Mouse (Mus musculus): Measurements from ENCODE around the gene Sowaha. TPM values are rescaled to one million over a fixed set of nuclear protein-coding genes. Genes with fewer than 3 reads are reported as not detected.
A peak's percentile ranks its signal among the peaks of the same experiment; 100 is the strongest.

Gene Sowaha
- polyA plus RNA-seq, 1 experiment from 2014 or later = 0.17 TPM

GRCm38 (mm10) chr11:53461727-53462126 lies 18.3 kb downstream of the Sowaha start:
- Histone ChIP-seq H3K36me3 (ENCODE audit: insufficient read depth, low read length) (no peaks in the 10 kb centered on the region), H3K9ac (replicated peaks; ENCODE audit: low read length) (no peak overlapping the region), H3K4me1 (ENCODE audit: insufficient read depth, low read length) (peaks cover 34% of the 10 kb centered on the region), H3K27me3 (ENCODE audit: insufficient read depth, low read length) (peaks cover 52% of the 10 kb centered on the region), H3K4me3 (ENCODE audit: low read length) (no peak overlapping the region), H3K9me3 (ENCODE audit: low read length) (no peaks in the 10 kb centered on the region), H3K27ac (ENCODE audit: low read length) (no peak overlapping the region), H3K4me2 (replicated peaks; ENCODE audit: low read depth, low read length) (no peak overlapping the region)
- no peak for ATAC-seq (ENCODE audit: low FRiP score, low TSS enrichment)
- 17% methylated on average over 5 of the region's 5 CpGs for WGBS

- Histone ChIP-seq H3K36me3 (ENCODE audit: insufficient read depth, low read length) (no peaks in the 10 kb centered on the region), H3K4me3 (ENCODE audit: low read length) (no peak overlapping the region), H3K9ac (replicated peaks; ENCODE audit: low read length) (no peak overlapping the region), H3K4me1 (ENCODE audit: insufficient read depth, low read length) (peaks cover 28% of the 10 kb centered on the region), H3K9me3 (ENCODE audit: low read length) (no peaks in the 10 kb centered on the region), H3K27me3 (ENCODE audit: insufficient read depth, low read length) (peaks cover 37% of the 10 kb centered on the region), H3K27ac (ENCODE audit: low read length) (no peak overlapping the region), H3K4me2 (replicated peaks; ENCODE audit: low read depth, low read length) (no peak overlapping the region)
- 83% methylated on average over 3 of the region's 3 CpGs for WGBS
- ATAC-seq (ENCODE audit: low FRiP score, low TSS enrichment) = no peak
These were observed 19.9 kb downstream of the Sowaha start for GRCm38 (mm10) chr11:53460192-53460591.

DNA sequence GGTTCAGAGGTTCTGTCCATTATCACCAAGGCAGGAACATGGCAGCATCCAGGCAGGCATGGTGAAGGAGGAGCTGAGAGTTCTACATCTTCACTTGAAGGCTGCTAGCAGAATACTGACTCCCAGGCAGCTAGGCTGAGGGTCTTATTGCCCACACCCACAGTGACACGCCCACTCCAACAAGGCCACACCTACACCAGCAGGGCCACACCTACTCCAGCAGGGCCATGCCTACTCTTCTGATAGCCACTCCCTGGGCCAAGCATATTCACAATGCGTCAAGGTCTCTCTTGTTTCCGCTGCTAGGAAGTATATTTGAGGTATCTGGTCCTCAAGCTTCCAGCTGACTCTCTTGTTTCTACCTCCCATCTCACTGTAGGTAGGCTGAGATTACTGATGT lies 21.1 kb downstream of the Sowaha start:
- 60% methylated on average over 3 of the region's 3 CpGs for WGBS
- Histone ChIP-seq H3K4me2 (replicated peaks; ENCODE audit: low read depth, low read length) (no peak overlapping the region), H3K36me3 (ENCODE audit: insufficient read depth, low read length) (no peaks in the 10 kb centered on the region), H3K4me1 (ENCODE audit: insufficient read depth, low read length) (peaks cover 27% of the 10 kb centered on the region), H3K27ac (ENCODE audit: low read length) (no peak overlapping the region), H3K9ac (replicated peaks; ENCODE audit: low read length) (no peak overlapping the region), H3K9me3 (ENCODE audit: low read length) (no peaks in the 10 kb centered on the region), H3K27me3 (ENCODE audit: insufficient read depth, low read length) (peaks cover 27% of the 10 kb centered on the region), H3K4me3 (ENCODE audit: low read length) (no peak overlapping the region)
- ATAC-seq (ENCODE audit: low FRiP score, low TSS enrichment) = no peak

DNA sequence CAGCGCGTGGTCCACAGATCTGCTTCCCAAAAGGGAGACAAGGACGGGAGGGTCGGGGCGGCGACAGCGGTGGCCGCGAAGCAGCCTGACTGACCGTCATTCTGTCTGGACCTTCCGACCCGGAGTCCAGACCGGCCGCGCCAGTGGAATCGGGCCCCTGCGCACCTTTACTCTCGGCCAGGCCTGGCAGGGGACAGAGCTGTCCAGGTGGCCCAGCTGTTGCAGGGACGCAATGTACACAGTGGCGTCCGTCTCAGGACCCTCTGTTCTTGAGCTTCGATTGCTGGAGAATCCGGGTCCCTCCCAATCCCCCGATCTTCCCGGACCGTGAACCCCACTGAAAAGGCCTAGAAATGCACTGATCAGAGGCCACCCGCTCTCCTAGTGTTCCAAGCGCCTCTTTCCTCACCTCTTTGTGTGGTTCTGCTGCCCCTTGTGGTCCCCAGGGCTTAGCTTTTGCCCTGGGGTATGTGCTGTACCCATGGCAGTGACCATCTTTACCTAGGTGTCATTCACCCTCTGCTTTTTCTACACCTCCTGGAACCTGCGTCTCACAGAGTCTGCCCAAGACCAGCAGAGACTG lies 22.6 kb downstream of the Sowaha start:
- Histone ChIP-seq H3K4me1 (ENCODE audit: insufficient read depth, low read length) (peaks cover 17% of the 10 kb centered on the region), H3K9me3 (ENCODE audit: low read length) (no peaks in the 10 kb centered on the region), H3K27me3 (ENCODE audit: insufficient read depth, low read length) (peaks cover 11% of the 10 kb centered on the region), H3K4me2 (replicated peaks; ENCODE audit: low read depth, low read length) (peak overlapping the region; percentile 92), H3K9ac (replicated peaks; ENCODE audit: low read length) (peak overlapping the region; percentile 70), H3K27ac (ENCODE audit: low read length) (no peak overlapping the region), H3K4me3 (ENCODE audit: low read length) (peak overlapping the region; percentile 62), H3K36me3 (ENCODE audit: insufficient read depth, low read length) (no peaks in the 10 kb centered on the region)
- WGBS = 5% methylated on average over 29 of the region's 29 CpGs
- ATAC-seq (ENCODE audit: low FRiP score, low TSS enrichment) = peak; percentile 32

- Histone ChIP-seq H3K4me3 (ENCODE audit: low read length) (peak within 1 kb of the TSS; percentile 62), H3K9me3 (ENCODE audit: low read length) (no peaks in the 10 kb centered on the region), H3K4me1 (ENCODE audit: insufficient read depth, low read length) (peaks cover 10% of the 10 kb centered on the region), H3K27ac (ENCODE audit: low read length) (no peak within 1 kb of the TSS), H3K27me3 (ENCODE audit: insufficient read depth, low read length) (0 out of 2 replicates have a peak, but pooled peaks cover 6% of the 10 kb centered on the region), H3K36me3 (ENCODE audit: insufficient read depth, low read length) (no peaks in the 10 kb centered on the region), H3K9ac (replicated peaks; ENCODE audit: low read length) (peak within 1 kb of the TSS; percentile 70), H3K4me2 (replicated peaks; ENCODE audit: low read depth, low read length) (peak within 1 kb of the TSS; percentile 92)
- peak; percentile 87 for ATAC-seq (ENCODE audit: low FRiP score, low TSS enrichment)
- 2% methylated on average over 41 of the region's 42 CpGs for WGBS
These were observed 23.4 kb downstream of the Sowaha start, which contains the start of the genes Gm10447 and Shroom1 for GRCm38 (mm10) chr11:53456474-53457371. Gene Gm10447 (minus strand): TSS chr11:53457110. Gene Shroom1 (plus strand): TSS chr11:53457205.

GRCm38 (mm10) chr11:53453031-53453430 lies 27.0 kb downstream of the Sowaha start:
- 91% methylated on average over 5 of the region's 5 CpGs for WGBS
- no peak overlapping the region for H3K4me3 ChIP-seq (ENCODE audit: low read length)
- no peaks in the 10 kb centered on the region for H3K9me3 ChIP-seq (ENCODE audit: low read length)
- H3K27me3 ChIP-seq (ENCODE audit: insufficient read depth, low read length) = 0 out of 2 replicates have a peak, but pooled peaks cover 1% of the 10 kb centered on the region
- H3K4me1 ChIP-seq (ENCODE audit: insufficient read depth, low read length) = peaks cover 6% of the 10 kb centered on the region; the same call in 1 of the 2 replicates
- H3K27ac ChIP-seq (ENCODE audit: low read length) = no peak overlapping the region
- ATAC-seq (ENCODE audit: low FRiP score, low TSS enrichment) = no peak
- H3K36me3 ChIP-seq (ENCODE audit: insufficient read depth, low read length) = no peaks in the 10 kb centered on the region
- no peak overlapping the region for H3K4me2 ChIP-seq (replicated peaks; ENCODE audit: low read depth, low read length)
- H3K9ac ChIP-seq (replicated peaks; ENCODE audit: low read length) = no peak overlapping the region

GRCm38 (mm10) chr11:53452396-53452795 lies 27.7 kb downstream of the Sowaha start:
- Histone ChIP-seq H3K4me2 (replicated peaks; ENCODE audit: low read depth, low read length) (no peak overlapping the region), H3K9ac (replicated peaks; ENCODE audit: low read length) (no peak overlapping the region), H3K36me3 (ENCODE audit: insufficient read depth, low read length) (no peaks in the 10 kb centered on the region), H3K9me3 (ENCODE audit: low read length) (no peaks in the 10 kb centered on the region), H3K4me3 (ENCODE audit: low read length) (no peak overlapping the region), H3K27ac (ENCODE audit: low read length) (no peak overlapping the region), H3K27me3 (ENCODE audit: insufficient read depth, low read length) (no peaks in the 10 kb centered on the region), H3K4me1 (ENCODE audit: insufficient read depth, low read length) (peaks cover 3% of the 10 kb centered on the region; the same call in 1 of the 2 replicates)
- ATAC-seq (ENCODE audit: low FRiP score, low TSS enrichment) = no peak
- WGBS = 94% methylated on average over 9 of the region's 9 CpGs

GRCm38 (mm10) chr11:53451361-53451760 lies 28.7 kb downstream of the Sowaha start:
- Histone ChIP-seq H3K27me3 (ENCODE audit: insufficient read depth, low read length) (no peaks in the 10 kb centered on the region), H3K36me3 (ENCODE audit: insufficient read depth, low read length) (no peaks in the 10 kb centered on the region), H3K9me3 (ENCODE audit: low read length) (no peaks in the 10 kb centered on the region), H3K9ac (replicated peaks; ENCODE audit: low read length) (no peak overlapping the region), H3K4me1 (ENCODE audit: insufficient read depth, low read length) (no peaks in the 10 kb centered on the region), H3K4me3 (ENCODE audit: low read length) (no peak overlapping the region), H3K27ac (ENCODE audit: low read length) (no peak overlapping the region), H3K4me2 (replicated peaks; ENCODE audit: low read depth, low read length) (no peak overlapping the region)
- WGBS = 55% methylated on average over 2 of the region's 2 CpGs
- no peak for ATAC-seq (ENCODE audit: low FRiP score, low TSS enrichment)

- H3K9me3 ChIP-seq (ENCODE audit: low read length) = no peaks in the 10 kb centered on the region
- H3K9ac ChIP-seq (replicated peaks; ENCODE audit: low read length) = no peak overlapping the region
- H3K4me2 ChIP-seq (replicated peaks; ENCODE audit: low read depth, low read length) = no peak overlapping the region
- ATAC-seq (ENCODE audit: low FRiP score, low TSS enrichment) = no peak
- no peaks in the 10 kb centered on the region for H3K4me1 ChIP-seq (ENCODE audit: insufficient read depth, low read length)
- no peak overlapping the region for H3K27ac ChIP-seq (ENCODE audit: low read length)
- no peak overlapping the region for H3K4me3 ChIP-seq (ENCODE audit: low read length)
- H3K27me3 ChIP-seq (ENCODE audit: insufficient read depth, low read length) = no peaks in the 10 kb centered on the region
- 30% methylated on average over 14 of the region's 15 CpGs for WGBS
- H3K36me3 ChIP-seq (ENCODE audit: insufficient read depth, low read length) = no peaks in the 10 kb centered on the region
These were observed 29.9 kb downstream of the Sowaha start for GRCm38 (mm10) chr11:53450070-53450705.
